Mouse (Mus musculus) liver, embryonic 14.5 days (tissue): ENCODE measurements around the gene Cd207.

Experiments
- CTCF ChIP-seq: IDR thresholded peaks from 2 replicates; pipeline ENCODE4 v1.5.1; 2016; ENCODE audit warnings: antibody characterized with exemption, low read depth, control low read depth
- EP300 ChIP-seq: IDR thresholded peaks from 2 replicates; pipeline ENCODE4 v1.6.1; 2016; ENCODE audit warnings: antibody characterized with exemption, low read depth

DNA sequence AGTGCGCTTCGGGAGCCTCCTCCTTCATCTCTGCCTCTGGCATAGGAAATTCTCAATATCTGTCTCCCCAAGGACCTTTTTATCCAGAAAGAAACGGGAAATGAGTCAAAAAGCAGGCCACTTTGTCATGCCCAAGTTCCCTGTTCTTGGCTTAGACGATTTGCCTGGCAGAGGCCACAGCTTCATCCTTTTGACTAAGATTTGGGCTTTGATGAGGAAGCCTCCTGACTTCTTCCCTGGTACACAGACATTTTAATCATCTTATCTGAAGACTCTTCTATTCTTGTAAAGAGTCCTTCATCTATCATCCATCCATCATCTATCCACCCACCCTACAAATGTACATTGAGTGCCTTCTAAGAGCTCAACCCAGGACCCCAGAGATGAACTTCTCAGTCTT is at the start of gene Cd207:
- TF ChIP-seq EP300 (no peak), CTCF (no peak)
